Mouse (Mus musculus): ENCODE results near the gene Phka1. TPM values are rescaled to one million over a fixed set of nuclear protein-coding genes. Genes with fewer than 3 reads are reported as not detected.

The Phka1 gene
- polyA plus RNA-seq, 1 experiment from 2014 or later = 6.2 TPM

DNA sequence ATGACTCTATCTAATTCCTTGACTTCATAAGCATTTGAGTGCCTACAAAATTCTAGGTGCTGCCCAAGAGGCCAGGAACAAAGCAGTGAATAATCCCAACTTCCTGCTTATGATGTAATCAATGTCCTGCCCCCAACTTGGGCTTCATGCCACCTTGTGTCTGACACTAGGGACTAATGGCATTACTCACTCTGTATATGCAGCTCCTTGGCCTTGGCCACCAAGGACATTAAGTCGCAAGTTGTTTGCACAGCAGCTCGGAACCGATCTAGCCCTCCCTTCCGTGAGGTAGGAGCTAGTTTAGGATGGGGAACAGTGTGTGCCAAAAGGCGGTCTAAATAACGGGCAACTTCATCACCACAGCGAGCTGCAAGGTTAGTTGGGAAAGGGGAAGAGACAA lies 87.1 kb downstream of the Phka1 start:
- ATAC-seq (ENCODE audit: insufficient read depth, low FRiP score, low read depth) = no peak
- Histone ChIP-seq H3K27me3 (replicated peaks) (no peaks in the 10 kb centered on the region), H3K4me2 (no peak overlapping the region), H3K36me3 (no peaks in the 10 kb centered on the region), H3K4me3 (replicated peaks) (no peak overlapping the region), H3K9ac (no peak overlapping the region), H3K9me3 (no peaks in the 10 kb centered on the region), H3K4me1 (no peaks in the 10 kb centered on the region), H3K27ac (no peak overlapping the region)
- 87% methylated on average over 7 of the region's 7 CpGs for WGBS

DNA sequence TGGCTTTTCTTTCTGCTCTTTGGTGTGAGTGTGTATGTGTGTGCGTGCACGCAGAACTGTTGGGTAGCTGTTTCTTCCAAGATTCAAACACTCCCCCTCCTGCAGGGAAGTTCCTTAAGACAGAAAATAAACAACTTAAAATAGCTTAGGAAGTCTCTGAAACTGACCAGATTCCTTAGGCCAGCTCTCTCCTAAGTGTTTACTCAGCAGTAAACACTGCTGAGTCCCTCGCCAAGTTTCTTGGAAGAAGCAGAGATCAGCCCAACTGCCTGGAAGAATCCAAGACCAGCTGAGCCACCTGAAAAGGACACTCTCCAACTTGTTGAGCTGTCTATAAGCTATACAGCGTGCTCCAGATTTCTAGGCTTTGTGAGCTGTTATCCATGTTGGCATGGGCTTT lies 134.8 kb downstream of the Phka1 start:
- Histone ChIP-seq H3K27ac (0 out of 2 replicates have a peak overlapping the region, but pooled peaks have one; percentile 26), H3K9me3 (no peaks in the 10 kb centered on the region), H3K4me3 (replicated peaks) (no peak overlapping the region), H3K36me3 (no peaks in the 10 kb centered on the region), H3K4me2 (no peak overlapping the region), H3K4me1 (no peaks in the 10 kb centered on the region), H3K9ac (no peak overlapping the region), H3K27me3 (replicated peaks) (no peaks in the 10 kb centered on the region)
- WGBS = 35% methylated on average over 4 of the region's 4 CpGs
- no peak for ATAC-seq (ENCODE audit: insufficient read depth, low FRiP score, low read depth)

DNA sequence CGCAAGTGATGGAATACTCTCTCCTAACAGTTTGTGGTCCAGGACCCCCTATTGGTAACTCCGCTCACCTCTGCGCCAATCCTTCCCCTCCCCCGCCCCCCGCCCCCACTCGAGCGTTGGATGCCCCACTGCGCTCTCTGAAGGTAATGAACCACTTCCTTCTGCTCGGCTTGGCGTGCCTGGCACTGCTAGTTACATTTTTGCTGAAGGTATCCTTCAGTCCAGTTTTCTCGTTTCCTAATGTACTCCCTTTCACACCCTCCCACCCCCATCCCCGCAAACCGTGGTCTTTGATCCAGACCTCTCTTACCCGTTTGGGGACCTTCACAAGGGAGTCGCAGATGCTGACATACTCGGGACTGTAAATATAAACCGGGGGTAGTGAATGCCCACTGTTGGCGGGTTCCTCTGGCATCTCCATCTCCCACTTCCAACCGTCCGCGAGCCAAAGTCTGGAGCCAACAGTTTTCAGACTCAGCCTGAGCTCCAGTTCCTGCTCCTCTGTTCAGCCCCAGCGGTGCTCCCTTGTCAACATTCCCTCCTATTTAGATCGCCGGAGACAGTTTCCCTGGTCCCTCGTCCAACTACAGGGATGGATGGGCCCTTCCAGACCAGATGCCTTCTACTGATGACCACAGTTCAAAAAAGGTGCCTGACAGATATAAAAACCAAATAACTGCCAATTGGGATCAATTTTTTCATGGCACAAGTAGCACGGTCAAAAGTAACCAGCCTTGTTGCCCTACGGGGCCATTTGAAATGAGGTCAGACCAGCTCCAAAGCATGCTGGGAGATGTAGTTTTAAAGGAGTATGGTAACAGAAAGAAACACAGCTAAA lies 139.2 kb downstream of the Phka1 start, which contains the start of gene Hdac8:
Hdac8 (minus strand) TSS at position 716 of the 838 bp plus-strand sequence.
- H3K27ac ChIP-seq = peak within 1 kb of the TSS; percentile 44; the same call in 1 of the 2 replicates
- 14% methylated on average over 27 of the region's 27 CpGs for WGBS
- peak; percentile 78 for ATAC-seq (ENCODE audit: insufficient read depth, low FRiP score, low read depth)
- no peaks in the 10 kb centered on the region for H3K36me3 ChIP-seq
- peak within 1 kb of the TSS; percentile 19; the same call in 1 of the 2 replicates for H3K9ac ChIP-seq
- no peaks in the 10 kb centered on the region for H3K4me1 ChIP-seq
- peak within 1 kb of the TSS; percentile 52 for H3K4me3 ChIP-seq (replicated peaks)
- H3K9me3 ChIP-seq = no peaks in the 10 kb centered on the region
- H3K27me3 ChIP-seq (replicated peaks) = no peaks in the 10 kb centered on the region
- peak within 1 kb of the TSS; percentile 52 for H3K4me2 ChIP-seq

DNA sequence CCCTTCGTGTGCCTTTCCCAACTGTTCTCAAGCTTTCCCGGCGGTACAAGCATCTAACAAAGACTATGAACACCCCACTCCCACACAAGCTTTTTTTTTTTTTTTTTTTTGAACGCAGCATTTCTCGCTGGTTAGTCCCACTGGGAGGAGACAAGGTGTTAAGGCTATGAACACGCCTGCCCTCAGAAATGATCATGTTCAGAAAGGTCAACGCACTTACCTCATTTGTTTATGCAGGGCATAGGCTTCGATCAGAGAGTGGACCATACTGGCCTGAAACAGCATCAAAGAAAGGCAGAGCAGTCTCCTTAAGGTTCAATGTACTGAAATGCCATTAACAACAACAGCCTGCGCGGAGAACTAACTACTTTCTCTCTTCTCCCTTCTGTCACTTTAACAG lies 139.9 kb downstream of the Phka1 start:
- no peak for ATAC-seq (ENCODE audit: insufficient read depth, low FRiP score, low read depth)
- H3K9me3 ChIP-seq = no peaks in the 10 kb centered on the region
- peak overlapping the region; percentile 52 for H3K4me2 ChIP-seq
- H3K4me3 ChIP-seq (replicated peaks) = peak overlapping the region; percentile 52
- H3K27me3 ChIP-seq (replicated peaks) = no peaks in the 10 kb centered on the region
- no peak overlapping the region for H3K9ac ChIP-seq
- no peaks in the 10 kb centered on the region for H3K4me1 ChIP-seq
- 27% methylated on average over 10 of the region's 10 CpGs for WGBS
- no peak overlapping the region for H3K27ac ChIP-seq
- no peaks in the 10 kb centered on the region for H3K36me3 ChIP-seq

DNA sequence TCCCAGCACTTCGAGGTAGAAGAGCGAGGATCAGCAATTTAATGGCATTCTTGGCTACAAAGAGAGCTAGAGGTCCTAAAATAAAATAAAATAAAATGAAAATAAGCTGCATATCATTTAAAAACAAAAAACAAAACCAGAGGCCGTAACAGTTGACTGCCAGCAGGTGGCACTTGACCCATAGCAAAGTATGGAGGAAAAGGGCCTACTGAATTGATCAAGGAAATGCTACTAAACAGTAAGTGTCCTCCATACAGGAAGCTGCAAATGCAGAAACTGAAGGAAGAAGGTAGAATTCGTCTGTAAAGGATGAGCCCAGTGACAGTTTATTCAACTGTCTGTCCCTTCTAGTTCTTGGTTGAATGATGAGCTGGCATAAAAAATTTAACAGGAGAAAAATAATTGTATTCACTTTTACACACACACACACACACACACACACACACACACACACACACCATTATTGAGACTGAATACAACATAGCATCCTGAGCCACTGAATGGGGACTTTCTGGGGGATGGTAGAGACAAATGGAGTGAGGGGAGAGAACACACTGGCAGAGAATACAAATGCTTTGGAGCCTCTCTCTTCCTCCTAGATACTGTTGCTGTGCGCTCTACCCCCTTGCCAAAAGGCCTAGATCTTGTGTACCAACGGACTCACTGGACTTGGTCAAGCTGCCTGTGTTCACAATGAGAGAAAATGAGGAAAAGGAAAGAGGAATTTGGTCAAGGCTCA lies 149.9 kb downstream of the Phka1 start:
- Histone ChIP-seq H3K4me2 (no peak overlapping the region), H3K4me1 (no peaks in the 10 kb centered on the region), H3K9me3 (no peaks in the 10 kb centered on the region), H3K9ac (no peak overlapping the region), H3K36me3 (no peaks in the 10 kb centered on the region), H3K27ac (no peak overlapping the region), H3K27me3 (replicated peaks) (no peaks in the 10 kb centered on the region), H3K4me3 (replicated peaks) (no peak overlapping the region)
- 60% methylated on average over 6 of the region's 6 CpGs for WGBS
- no peak for ATAC-seq (ENCODE audit: insufficient read depth, low FRiP score, low read depth)

DNA sequence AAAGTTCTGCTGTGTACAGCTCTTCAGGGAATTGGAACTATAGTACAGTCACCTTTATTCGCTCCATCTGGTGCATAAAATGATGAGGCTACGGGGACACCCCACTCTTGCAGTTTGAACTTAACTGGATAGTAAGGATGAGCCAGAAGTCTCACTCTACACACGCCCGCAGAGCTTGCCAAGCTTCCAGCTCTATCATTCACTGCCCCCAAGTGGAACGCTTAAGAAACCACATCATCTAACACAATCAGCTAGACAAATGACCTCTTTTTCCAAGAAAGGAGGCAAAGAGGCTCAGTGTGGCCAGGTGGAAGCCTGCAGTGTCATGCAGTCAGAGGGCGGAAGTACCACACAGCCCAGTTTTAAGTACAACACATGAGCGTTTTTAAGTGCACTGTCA lies 158.5 kb downstream of the Phka1 start:
- Histone ChIP-seq H3K9ac (no peak overlapping the region), H3K27ac (no peak overlapping the region), H3K36me3 (no peaks in the 10 kb centered on the region), H3K4me1 (no peaks in the 10 kb centered on the region), H3K4me3 (replicated peaks) (no peak overlapping the region), H3K9me3 (no peaks in the 10 kb centered on the region), H3K27me3 (replicated peaks) (no peaks in the 10 kb centered on the region), H3K4me2 (no peak overlapping the region)
- ATAC-seq (ENCODE audit: insufficient read depth, low FRiP score, low read depth) = no peak
- 72% methylated on average over 7 of the region's 7 CpGs for WGBS

DNA sequence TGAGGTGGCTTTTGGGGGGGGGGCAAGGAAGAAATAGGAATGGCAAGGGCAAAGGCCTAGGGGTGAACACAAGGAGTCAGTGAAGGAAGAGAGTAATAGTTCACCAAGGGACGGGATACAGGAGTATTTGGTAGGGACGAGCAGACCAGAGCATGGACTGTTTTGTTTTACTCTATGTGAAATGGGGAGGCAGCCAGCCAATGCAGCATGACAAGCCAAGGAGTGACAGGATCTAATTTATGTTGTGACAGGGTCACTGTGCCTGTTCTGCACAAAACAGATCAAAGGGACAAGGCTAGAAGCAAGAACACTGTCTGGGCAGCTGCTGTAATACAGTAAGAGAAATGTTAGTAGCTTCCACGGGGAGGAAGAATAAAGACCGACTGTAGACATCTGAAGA lies 164.4 kb downstream of the Phka1 start:
- H3K4me1 ChIP-seq = no peaks in the 10 kb centered on the region
- no peaks in the 10 kb centered on the region for H3K9me3 ChIP-seq
- H3K36me3 ChIP-seq = no peaks in the 10 kb centered on the region
- no peaks in the 10 kb centered on the region for H3K27me3 ChIP-seq (replicated peaks)
- H3K27ac ChIP-seq = no peak overlapping the region
- H3K4me2 ChIP-seq = no peak overlapping the region
- WGBS = 75% methylated on average over 4 of the region's 4 CpGs
- H3K4me3 ChIP-seq (replicated peaks) = no peak overlapping the region
- ATAC-seq (ENCODE audit: insufficient read depth, low FRiP score, low read depth) = no peak
- no peak overlapping the region for H3K9ac ChIP-seq

DNA sequence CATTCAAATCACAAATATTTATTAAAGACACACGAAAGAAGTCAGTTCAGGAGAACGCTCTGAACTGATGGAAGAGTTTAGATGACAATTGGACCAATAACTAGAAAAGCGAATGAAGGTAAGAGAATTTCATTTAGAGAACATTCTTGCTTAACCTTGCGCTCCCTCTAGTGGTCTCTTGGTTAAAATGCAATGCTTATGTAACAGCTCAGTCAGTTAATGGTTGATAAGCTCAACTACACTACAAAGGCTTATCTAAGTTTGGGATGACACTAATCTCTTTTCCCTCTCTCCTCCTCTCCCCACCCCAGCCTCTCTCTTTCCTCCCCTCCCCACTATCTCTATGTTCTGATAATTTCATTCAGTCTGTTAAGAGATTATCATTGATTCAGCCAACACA lies 165.1 kb downstream of the Phka1 start:
- ATAC-seq (ENCODE audit: insufficient read depth, low FRiP score, low read depth) = no peak
- Histone ChIP-seq H3K27me3 (replicated peaks) (no peaks in the 10 kb centered on the region), H3K36me3 (no peaks in the 10 kb centered on the region), H3K9ac (no peak overlapping the region), H3K27ac (no peak overlapping the region), H3K4me1 (no peaks in the 10 kb centered on the region), H3K4me3 (replicated peaks) (no peak overlapping the region), H3K9me3 (no peaks in the 10 kb centered on the region), H3K4me2 (no peak overlapping the region)
- WGBS = 27% methylated on average over 4 of the region's 4 CpGs

DNA sequence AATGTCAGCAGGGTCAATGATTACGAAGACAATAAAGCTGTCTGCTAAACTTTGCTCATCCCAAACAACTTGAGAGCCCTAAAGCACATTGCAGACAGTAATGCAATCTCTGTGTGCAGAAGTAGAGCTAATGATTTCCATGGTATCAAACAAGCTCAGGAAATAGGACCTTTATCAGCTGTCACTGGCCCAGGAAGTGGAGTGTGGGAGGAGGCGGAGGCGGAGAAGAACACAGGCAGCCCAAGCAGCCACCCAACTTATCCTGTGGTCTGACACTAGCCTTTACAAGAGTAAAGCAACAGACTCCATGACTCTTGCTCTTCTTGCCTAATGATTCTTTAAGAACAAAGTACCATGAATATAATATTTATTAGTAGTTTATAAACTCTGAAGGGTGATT lies 165.6 kb downstream of the Phka1 start:
- Histone ChIP-seq H3K27ac (no peak overlapping the region), H3K4me2 (no peak overlapping the region), H3K36me3 (no peaks in the 10 kb centered on the region), H3K27me3 (replicated peaks) (no peaks in the 10 kb centered on the region), H3K9ac (no peak overlapping the region), H3K9me3 (no peaks in the 10 kb centered on the region), H3K4me1 (no peaks in the 10 kb centered on the region), H3K4me3 (replicated peaks) (no peak overlapping the region)
- ATAC-seq (ENCODE audit: insufficient read depth, low FRiP score, low read depth) = no peak
- 76% methylated on average over 3 of the region's 3 CpGs for WGBS

DNA sequence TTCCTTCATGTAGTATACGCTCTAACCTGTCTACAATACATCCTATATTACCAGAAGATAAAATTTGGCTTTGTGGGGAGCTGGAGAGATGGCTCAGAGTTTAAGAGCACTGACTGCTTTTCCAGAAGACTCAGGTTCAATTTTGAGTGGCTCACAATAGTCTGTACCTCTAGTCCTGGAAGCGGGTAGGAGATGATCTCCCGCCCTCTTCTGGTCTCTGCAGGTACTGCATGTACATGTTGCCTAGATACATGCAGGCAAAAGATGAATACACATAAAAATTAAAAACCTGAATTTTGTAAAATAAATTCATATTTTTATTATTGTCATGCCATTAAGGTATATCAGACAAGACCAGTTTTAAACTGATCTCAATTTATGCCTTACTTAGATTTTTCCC lies 167.3 kb downstream of the Phka1 start:
- H3K9ac ChIP-seq = no peak overlapping the region
- H3K36me3 ChIP-seq = no peaks in the 10 kb centered on the region
- no peaks in the 10 kb centered on the region for H3K4me1 ChIP-seq
- H3K27ac ChIP-seq = no peak overlapping the region
- H3K4me2 ChIP-seq = no peak overlapping the region
- ATAC-seq (ENCODE audit: insufficient read depth, low FRiP score, low read depth) = no peak
- no peaks in the 10 kb centered on the region for H3K9me3 ChIP-seq
- 39% methylated on average over 3 of the region's 3 CpGs for WGBS
- H3K27me3 ChIP-seq (replicated peaks) = no peaks in the 10 kb centered on the region
- no peak overlapping the region for H3K4me3 ChIP-seq (replicated peaks)

DNA sequence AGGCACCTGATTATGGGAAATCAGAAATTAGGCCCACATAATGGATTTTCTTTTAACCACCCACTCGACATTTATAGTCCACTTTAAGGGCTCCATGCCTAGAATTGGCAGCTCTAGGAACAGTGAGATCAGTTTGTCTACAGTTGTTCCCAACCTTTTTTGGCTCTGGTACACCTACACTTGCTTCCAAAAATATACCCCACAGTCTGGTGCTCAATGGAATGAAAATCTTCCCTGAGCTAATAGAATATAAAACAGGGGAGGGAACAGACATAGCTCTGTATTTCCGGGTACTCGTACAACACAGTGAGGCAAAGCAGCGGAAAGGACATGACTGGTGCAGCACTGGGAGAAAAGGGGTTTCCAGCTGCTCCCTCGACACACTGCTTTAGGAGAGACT lies 168.5 kb downstream of the Phka1 start:
- Histone ChIP-seq H3K27ac (no peak overlapping the region), H3K4me3 (replicated peaks) (no peak overlapping the region), H3K9ac (no peak overlapping the region), H3K36me3 (no peaks in the 10 kb centered on the region), H3K4me1 (no peaks in the 10 kb centered on the region), H3K4me2 (no peak overlapping the region), H3K9me3 (no peaks in the 10 kb centered on the region), H3K27me3 (replicated peaks) (no peaks in the 10 kb centered on the region)
- ATAC-seq (ENCODE audit: insufficient read depth, low FRiP score, low read depth) = no peak
- WGBS = 83% methylated on average over 5 of the region's 5 CpGs

All from stomach, embryonic 15.5 days (tissue).